Mouse (Mus musculus) heart, adult 2 months (tissue): ENCODE results near the gene Ehd1.
A peak's percentile ranks its signal among the peaks of the same experiment; 100 is the strongest.

Experiments used
- CTCF ChIP-seq: fragments of 200-600 bp; IDR thresholded peaks from 2 replicates; pipeline ENCODE4 v1.8.1; 2022; ENCODE audit warnings: antibody characterized with exemption, mild to moderate bottlenecking, moderate library complexity
- EP300 ChIP-seq: fragments of 200-500 bp; IDR thresholded peaks from 2 replicates; pipeline ENCODE4 v1.6.1; 2011; ENCODE audit warnings: low read depth, low read length, control low read depth; ENCODE audit not compliant: insufficient read depth

- TF ChIP-seq CTCF, result peak; percentile 99
- TF ChIP-seq EP300, result peak; percentile 84
Measured at GRCm38 (mm10) chr19:6268170-6268528, 8.4 kb upstream of the Ehd1 start.
